ENCODE assay signal across 15 mouse cellular contexts in genomic region chr3:50001635-50002034, GRCm38 (mm10).
"Had no signal": no experiment of that assay in that cellular context is flagged by ENCODE, and none has a peak within 500 bp of the region (broad histone marks: within the 10 kb centered on the region; RNA-seq: fewer than 3 reads in every experiment).

No protein-coding gene starts in this region.

- H3K9ac ChIP-seq: limb, embryonic 13.5 days; liver, embryonic 14.5 days; neural tube, embryonic 15.5 days had no signal

- DNase-seq: kidney, adult 9 months; kidney, postnatal 36 days; layer of hippocampus, adult 9-11 months; layer of hippocampus, postnatal 36 days; lung, adult 18-20 months; lung, postnatal 4 days; thymus, adult 18-20 months; thymus, postnatal 14 days had no signal

- H3K4me2 ChIP-seq: limb, embryonic 13.5 days; midbrain, embryonic 11.5 days; neural tube, embryonic 15.5 days had no signal

- H3K27ac ChIP-seq: kidney, postnatal 0 days; limb, embryonic 13.5 days; liver, embryonic 14.5 days; neural tube, embryonic 15.5 days; stomach, postnatal 0 days had no signal

- ATAC-seq: midbrain, embryonic 16.5 days had no signal

- H3K4me3 ChIP-seq: limb, embryonic 13.5 days; neural tube, embryonic 15.5 days had no signal

- H3K27me3 ChIP-seq: limb, embryonic 13.5 days; neural tube, embryonic 15.5 days had no signal

- H3K4me1 ChIP-seq: limb, embryonic 13.5 days; neural tube, embryonic 15.5 days had no signal

- H3K36me3 ChIP-seq: limb, embryonic 13.5 days; neural tube, embryonic 15.5 days had no signal

- H3K9me3 ChIP-seq: limb, embryonic 13.5 days; neural tube, embryonic 15.5 days had no signal
